Mouse (Mus musculus) MEL (cell line): Measurements from ENCODE around the gene Amn1. TPM values are rescaled to one million over a fixed set of nuclear protein-coding genes. Genes with fewer than 3 reads are reported as not detected.

ENCODE experiments used
- DNase-seq: peaks from one replicate; pipeline ENCODE4 v3.0.0; 2011; ENCODE audit warnings: low read depth, low spot score
- H3K27ac ChIP-seq: 2 replicates; pipeline ENCODE4 v1.5.1; 2012; ENCODE audit warnings: low read depth, mild to moderate bottlenecking, control low read depth, low read length, moderate library complexity; ENCODE audit not compliant: control insufficient read depth
- H3K27me3 ChIP-seq, 2 experiments: fragments of 150-350 bp in 1 of 2; sonication (generic) in 1 of 2; 2 replicates each; pipeline ENCODE4 v1.6.1; 2012; ENCODE audit warnings: low read length in 2 of 2, mild to moderate bottlenecking in 2 of 2, improper control_type of control experiment in 1 of 2, moderate library complexity in 1 of 2; ENCODE audit not compliant: insufficient read depth in 2 of 2, control insufficient read depth in 1 of 2
- H3K36me3 ChIP-seq, 2 experiments: 2 replicates each; pipeline ENCODE4 v1.6.1; 2012 to 2014; ENCODE audit warnings: low read length in 2 of 2, improper control_type of control experiment in 1 of 2, inconsistent platforms in 1 of 2, mild to moderate bottlenecking in 1 of 2; ENCODE audit not compliant: insufficient read depth in 2 of 2, control insufficient read depth in 1 of 2
- H3K4me1 ChIP-seq, 2 experiments: fragments of 150-350 bp in 1 of 2; sonication (generic) in 1 of 2; 2 replicates each; pipeline ENCODE4 v1.6.1; 2012; ENCODE audit warnings: low read length in 2 of 2, improper control_type of control experiment in 1 of 2, mild to moderate bottlenecking in 1 of 2; ENCODE audit not compliant: insufficient read depth in 2 of 2, control insufficient read depth in 1 of 2
- H3K4me3 ChIP-seq, 2 experiments: fragments of 150-350 bp in 1 of 2; sonication (generic) in 1 of 2; 2 replicates each; pipeline ENCODE4 v1.5.1; 2012; ENCODE audit warnings: low read depth in 2 of 2, low read length in 2 of 2, mild to moderate bottlenecking in 2 of 2, moderate library complexity in 2 of 2, control low read depth in 1 of 2, improper control_type of control experiment in 1 of 2; ENCODE audit not compliant: control insufficient read depth in 1 of 2, insufficient read depth in 1 of 2
- H3K79me2 ChIP-seq: 2 replicates; pipeline ENCODE4 v1.6.1; 2012; ENCODE audit warnings: mild to moderate bottlenecking, low read length, moderate library complexity; ENCODE audit not compliant: control insufficient read depth, poor library complexity, insufficient read depth
- H3K9ac ChIP-seq: 2 replicates; pipeline ENCODE4 v1.6.1; 2012; ENCODE audit warnings: low read depth, mild to moderate bottlenecking, control low read depth, low read length, moderate library complexity; ENCODE audit not compliant: control insufficient read depth, poor library complexity, severe bottlenecking
- H3K9me3 ChIP-seq: fragments of 150-350 bp; sonication (generic); replicated peaks from 2 replicates; pipeline ENCODE4 v1.6.1; 2012; ENCODE audit warnings: mild to moderate bottlenecking, low read length, improper control_type of control experiment, moderate library complexity; ENCODE audit not compliant: insufficient read depth
- BHLHE40 ChIP-seq: IDR thresholded peaks from 2 replicates; pipeline ENCODE4 v1.6.1; 2012; ENCODE audit warnings: low read depth, mild to moderate bottlenecking, inconsistent platforms, low read length, improper control_type of control experiment, borderline replicate concordance
- ETS1 ChIP-seq: IDR thresholded peaks from 2 replicates; pipeline ENCODE4 v1.6.1; 2012; ENCODE audit warnings: low read depth, mild to moderate bottlenecking, inconsistent platforms, low read length, improper control_type of control experiment, moderate library complexity
- GABPA ChIP-seq: IDR thresholded peaks from 2 replicates; pipeline ENCODE4 v1.6.1; 2012; ENCODE audit warnings: low read depth, mild to moderate bottlenecking, inconsistent platforms, low read length, improper control_type of control experiment, moderate library complexity
- KAT2A ChIP-seq: conservative IDR thresholded peaks from 2 replicates; pipeline ENCODE4 v1.6.1; 2012; ENCODE audit warnings: low read depth, low read length, improper control_type of control experiment, inconsistent platforms
- MAX ChIP-seq: IDR thresholded peaks from 2 replicates; pipeline ENCODE4 v1.6.1; 2011; ENCODE audit warnings: low read length, improper control_type of control experiment
- MAZ ChIP-seq: IDR thresholded peaks from 2 replicates; pipeline ENCODE4 v1.6.1; 2012; ENCODE audit warnings: low read depth, mild to moderate bottlenecking, inconsistent platforms, low read length, improper control_type of control experiment
- MXI1 ChIP-seq: IDR thresholded peaks from 2 replicates; pipeline ENCODE4 v1.6.1; 2011; ENCODE audit warnings: mild to moderate bottlenecking, low read depth, low read length, improper control_type of control experiment
- NELFE ChIP-seq: IDR thresholded peaks from 2 replicates; pipeline ENCODE4 v1.6.1; 2011; ENCODE audit warnings: low read depth, low read length, improper control_type of control experiment
- NRF1 ChIP-seq: IDR thresholded peaks from 2 replicates; pipeline ENCODE4 v1.6.1; 2014; ENCODE audit warnings: low read depth, mild to moderate bottlenecking, inconsistent platforms, low read length, improper control_type of control experiment, moderate library complexity; ENCODE audit not compliant: poor library complexity, insufficient read depth, severe bottlenecking
- POLR2A ChIP-seq, 2 experiments: IDR thresholded peaks; 2 replicates each; pipeline ENCODE4 v1.6.1; 2011 to 2012; ENCODE audit warnings: low read length in 2 of 2, mild to moderate bottlenecking in 2 of 2, control low read depth in 1 of 2, improper control_type of control experiment in 1 of 2, low read depth in 1 of 2, moderate library complexity in 1 of 2; ENCODE audit not compliant: control insufficient read depth in 1 of 2, insufficient read depth in 1 of 2, poor library complexity in 1 of 2
- POLR2AphosphoS2 ChIP-seq: IDR thresholded peaks from 2 replicates; pipeline ENCODE4 v1.6.1; 2011; ENCODE audit warnings: low read length, improper control_type of control experiment
- POLR2AphosphoS5 ChIP-seq: IDR thresholded peaks from 2 replicates; pipeline ENCODE4 v1.6.1; 2012; ENCODE audit warnings: low read depth, borderline replicate concordance, mild to moderate bottlenecking, inconsistent platforms, low read length, moderate library complexity, mixed read lengths
- RAD21 ChIP-seq: IDR thresholded peaks from 2 replicates; pipeline ENCODE4 v1.6.1; 2011; ENCODE audit warnings: mild to moderate bottlenecking, low read depth, low read length, improper control_type of control experiment
- RCOR1 ChIP-seq: IDR thresholded peaks from 2 replicates; pipeline ENCODE4 v1.6.1; 2012; ENCODE audit warnings: low read depth, mild to moderate bottlenecking, inconsistent platforms, low read length, improper control_type of control experiment
- SMC3 ChIP-seq: IDR thresholded peaks from 2 replicates; pipeline ENCODE4 v1.6.1; 2011; ENCODE audit warnings: low read depth, low read length, improper control_type of control experiment
- TAL1 ChIP-seq: IDR thresholded peaks from 2 replicates; pipeline ENCODE4 v1.6.1; 2012; ENCODE audit warnings: mild to moderate bottlenecking, inconsistent platforms, low read length, moderate library complexity, mixed read lengths
- TCF12 ChIP-seq: IDR thresholded peaks from 2 replicates; pipeline ENCODE4 v1.6.1; 2014; ENCODE audit warnings: low read depth, mild to moderate bottlenecking, inconsistent platforms, low read length, improper control_type of control experiment, moderate library complexity
- USF1 ChIP-seq: IDR thresholded peaks from 2 replicates; pipeline ENCODE4 v1.6.1; 2014; ENCODE audit warnings: low read depth, mild to moderate bottlenecking, inconsistent platforms, low read length, improper control_type of control experiment, moderate library complexity
- USF2 ChIP-seq, 2 experiments: IDR thresholded peaks; 2 replicates each; pipeline ENCODE4 v1.6.1; 2011 to 2012; ENCODE audit warnings: improper control_type of control experiment in 2 of 2, low read length in 2 of 2, borderline replicate concordance in 1 of 2, inconsistent platforms in 1 of 2, low read depth in 1 of 2, mild to moderate bottlenecking in 1 of 2; ENCODE audit not compliant: insufficient read depth in 1 of 2
- ZC3H11A ChIP-seq: IDR thresholded peaks from 2 replicates; pipeline ENCODE4 v1.6.1; 2012; ENCODE audit warnings: low read depth, mild to moderate bottlenecking, inconsistent platforms, low read length, improper control_type of control experiment
- ZKSCAN1 ChIP-seq: IDR thresholded peaks from 2 replicates; pipeline ENCODE4 v1.6.1; 2012; ENCODE audit warnings: low read depth, mild to moderate bottlenecking, inconsistent platforms, low read length, improper control_type of control experiment, moderate library complexity
- ZMIZ1 ChIP-seq: IDR thresholded peaks from 2 replicates; pipeline ENCODE4 v1.6.1; 2012; ENCODE audit warnings: low read depth, mild to moderate bottlenecking, inconsistent platforms, low read length, improper control_type of control experiment, moderate library complexity
- ZNF384 ChIP-seq: IDR thresholded peaks from 2 replicates; pipeline ENCODE4 v1.6.1; 2012; ENCODE audit warnings: low read depth, mild to moderate bottlenecking, inconsistent platforms, low read length, improper control_type of control experiment
- polyA plus RNA-seq, 2 experiments: library from polyadenylated mRNA; stranded (reverse) in 1 of 2; unstranded in 1 of 2; fragments of >175 nt in 1 of 2; fragments of >200 nt in 1 of 2; gene quantifications; 2 replicates each; pipeline versions ENCODE4 v1.2.1 to v1.2.4; 2012; ENCODE audit warnings: low replicate concordance in 2 of 2, low read depth in 1 of 2; ENCODE audit not compliant: insufficient read length in 2 of 2, insufficient read depth in 1 of 2, missing spikeins in 1 of 2
- total RNA-seq: library from RNA; depleted of rRNA; stranded (reverse); fragments of 300-350 nt; gene quantifications from 2 replicates; pipeline ENCODE4 v1.2.3, GENCODE M21; 2012

Amn1 gene
- total and polyA plus RNA-seq, 3 experiments: 2.7 TPM; not detected in 1

DNA sequence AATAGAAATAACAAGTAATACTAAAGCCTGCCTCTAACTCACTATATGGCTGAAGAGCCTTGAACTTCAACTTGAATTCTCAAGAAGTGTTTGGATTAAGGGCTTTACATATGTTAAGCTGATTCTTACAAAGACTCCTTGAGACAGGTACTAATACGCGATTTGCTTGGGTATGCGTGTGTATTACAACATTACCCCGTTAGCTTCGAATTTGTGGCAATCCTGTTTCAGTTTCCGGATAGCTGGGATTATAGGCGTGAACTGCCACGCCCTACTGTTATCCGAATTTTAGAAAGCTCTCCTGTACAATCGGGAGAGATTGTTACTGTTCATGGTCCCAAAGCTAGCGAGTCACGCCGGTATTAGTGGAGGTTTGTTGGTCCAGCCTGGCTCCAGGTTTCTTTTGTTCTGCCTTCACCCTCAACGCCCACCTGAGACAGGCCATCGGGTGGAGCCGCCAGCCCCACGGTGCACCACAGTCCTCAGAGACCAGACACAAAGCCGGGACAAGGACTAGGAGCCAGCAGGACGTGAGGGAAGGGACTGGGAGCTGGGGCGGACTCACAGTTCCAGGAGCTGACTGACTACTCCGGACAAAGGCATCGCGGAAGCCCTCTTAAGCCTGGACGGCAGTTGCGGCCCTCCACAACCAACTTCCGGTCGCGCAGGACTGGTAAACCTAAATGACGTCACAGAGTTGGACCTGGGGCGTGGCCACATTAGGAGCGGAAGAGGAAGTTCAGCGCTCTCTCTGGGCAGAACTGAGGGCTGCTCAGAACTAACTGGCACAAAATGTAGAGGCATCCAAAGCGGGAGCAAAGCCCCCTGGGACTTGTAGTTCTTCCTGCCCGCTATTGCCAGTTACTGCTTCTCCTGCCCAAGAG is at the start of gene Amn1 (continued):
- no peak for TF ChIP-seq RCOR1
- no peak for TF ChIP-seq RAD21
- TF ChIP-seq POLR2AphosphoS5: no peak; the same call in 1 of the 2 replicates
- no peak for TF ChIP-seq TCF12
- TF ChIP-seq MAZ: 0 out of 2 replicates have a peak, but pooled peaks have one; percentile 20
- TF ChIP-seq, all 39 proteins: peak for 17

DNA sequence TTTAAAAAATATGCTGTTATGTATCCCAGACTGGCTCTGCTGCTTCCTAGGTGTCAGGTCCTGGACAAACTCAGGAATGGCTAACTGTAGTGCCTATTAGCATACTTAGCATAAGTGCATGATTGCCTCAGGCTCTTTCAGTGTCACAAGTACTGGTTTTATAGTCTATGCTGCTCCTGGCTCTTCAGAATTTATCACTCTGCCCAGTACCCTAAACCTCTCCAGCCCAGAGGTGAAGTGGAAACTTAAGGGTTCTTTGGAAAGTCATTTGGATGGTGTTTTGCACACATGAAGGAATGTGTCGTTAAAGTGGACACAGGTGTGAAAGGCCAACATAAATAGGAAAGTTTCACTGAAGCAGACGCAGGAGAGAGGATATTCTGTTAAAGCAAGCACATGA is 48.3 kb upstream of the Amn1 start:
- H3K27me3 ChIP-seq: no peaks in the 10 kb centered on the region
- H3K4me3 ChIP-seq: no peak overlapping the region
- peaks cover 0 to 6% of the 10 kb centered on the region in 2 experiments; a peak in 2 of 4 replicates for H3K36me3 ChIP-seq
- no peak for DNase-seq
- no peaks in the 10 kb centered on the region; the same call in 1 of the 2 replicates for H3K9me3 ChIP-seq
- TF ChIP-seq MAZ (no peak), NRF1 (no peak), ZKSCAN1 (no peak), USF2 (IDR thresholded peaks at IDR 0.05; ENCODE audit: borderline replicate concordance in 1 of 2, insufficient read depth in 1 of 2, low read depth in 1 of 2, low read length in 2 of 2) (no peak), POLR2AphosphoS2 (no peak), SMC3 (no peak), ZMIZ1 (no peak), BHLHE40 (no peak), ETS1 (no peak), MAX (no peak), POLR2AphosphoS5 (no peak), POLR2A (IDR thresholded peaks at IDR 0.05; ENCODE audit: control insufficient read depth in 1 of 2, insufficient read depth in 1 of 2, low read depth in 1 of 2, low read length in 2 of 2, poor library complexity in 1 of 2) (no peak), NELFE (no peak), TAL1 (no peak), GABPA (no peak), ZC3H11A (no peak), USF1 (no peak), KAT2A (no peak), ZNF384 (no peak), MXI1 (no peak)
- H3K79me2 ChIP-seq: no peaks in the 10 kb centered on the region
- peaks cover 2 to 3% of the 10 kb centered on the region in 2 experiments; a peak in 1 of 4 replicates for H3K4me1 ChIP-seq
- no peak overlapping the region for H3K27ac ChIP-seq
- H3K9ac ChIP-seq: no peak overlapping the region
